Mouse (Mus musculus) ES-Bruce4 (cell line): ENCODE data around the gene Slc1a2.

ENCODE experiments used
- CTCF ChIP-seq: IDR thresholded peaks from one replicate; pipeline ENCODE4 v1.8.1; 2011; ENCODE audit warnings: low read depth, low read length
- POLR2A ChIP-seq: IDR thresholded peaks from one replicate; pipeline ENCODE4 v1.8.1; 2011; ENCODE audit warnings: low read length; ENCODE audit not compliant: insufficient read depth

DNA sequence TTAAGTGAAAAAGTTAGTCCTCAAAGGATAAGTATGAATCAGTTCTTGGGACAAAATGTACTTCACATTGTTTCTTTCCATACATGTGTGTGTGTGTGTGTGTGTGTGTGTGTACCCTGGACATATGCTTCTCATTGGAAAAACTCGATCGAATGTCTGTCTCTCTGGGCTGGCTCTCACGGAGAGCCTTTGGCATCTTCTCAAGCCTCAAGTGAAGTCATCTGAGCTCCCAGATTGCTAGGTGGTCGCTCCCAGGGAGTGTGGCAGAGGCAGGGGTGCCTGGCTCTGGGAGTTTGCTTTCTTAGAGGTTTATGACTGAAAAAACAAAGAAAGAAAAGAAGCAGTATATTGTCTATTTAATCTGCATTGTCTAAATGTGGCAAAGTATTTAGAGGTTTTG lies 36.3 kb downstream of the Slc1a2 start:
- TF ChIP-seq CTCF (no peak), POLR2A (no peak)
